Mouse (Mus musculus) lung, postnatal 0 days (tissue): Measurements from ENCODE around the gene Brat1.

Experiments used
- CTCF ChIP-seq: IDR thresholded peaks from 2 replicates; pipeline ENCODE4 v1.5.1; 2016; ENCODE audit warnings: antibody characterized with exemption, mild to moderate bottlenecking
- EP300 ChIP-seq: IDR thresholded peaks from 2 replicates; pipeline ENCODE4 v1.6.1; 2016; ENCODE audit warnings: antibody characterized with exemption, mild to moderate bottlenecking, control low read depth

DNA sequence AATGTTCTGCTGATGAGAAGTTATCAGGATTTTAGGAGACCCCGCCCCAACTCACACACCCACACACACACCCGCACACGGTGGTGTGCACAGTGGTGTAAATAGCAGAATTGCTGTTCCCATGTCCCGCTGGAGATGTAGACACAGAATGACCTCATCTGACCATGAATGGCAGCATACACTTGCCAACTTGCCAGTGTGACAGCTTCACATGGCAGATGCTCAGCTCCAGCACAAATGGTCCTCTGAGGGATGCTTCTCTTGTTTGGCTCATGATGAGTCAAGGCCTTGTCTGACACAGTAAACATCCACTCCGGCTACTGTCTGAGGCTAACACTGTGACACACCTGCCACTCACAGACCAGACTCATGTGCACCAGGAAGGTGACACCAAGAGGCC lies 63.5 kb downstream of the Brat1 start:
- TF ChIP-seq EP300 = no peak
- TF ChIP-seq CTCF = no peak
